Mouse (Mus musculus) brown adipose tissue, adult 24 weeks (tissue): ENCODE measurements around the gene CN725425. TPM values are rescaled to one million over a fixed set of nuclear protein-coding genes. Genes with fewer than 3 reads are reported as not detected.

ENCODE experiments used
- H3K27ac ChIP-seq: fragments of 200-500 bp; replicated peaks from 2 replicates; pipeline ENCODE4 v1.5.1; 2012; ENCODE audit warnings: low read depth, mild to moderate bottlenecking, low read length
- H3K4me1 ChIP-seq: fragments of 200-500 bp; 2 replicates; pipeline ENCODE4 v1.6.1; 2012; ENCODE audit warnings: low read length, mixed read lengths; ENCODE audit not compliant: control insufficient read depth, insufficient read depth, insufficient read length
- H3K4me3 ChIP-seq: fragments of 200-500 bp; 2 replicates; pipeline ENCODE4 v1.5.1; 2012; ENCODE audit warnings: low read depth, mild to moderate bottlenecking, low read length, moderate library complexity; ENCODE audit not compliant: insufficient read depth
- polyA plus RNA-seq: library from polyadenylated mRNA; stranded (reverse); fragments of >200 nt; gene quantifications from 2 replicates; pipeline ENCODE4 v1.2.4, GENCODE M21; 2012; ENCODE audit not compliant: missing spikeins, insufficient read depth, insufficient read length

The CN725425 gene
- polyA plus RNA-seq, result not detected in 2 replicates

DNA sequence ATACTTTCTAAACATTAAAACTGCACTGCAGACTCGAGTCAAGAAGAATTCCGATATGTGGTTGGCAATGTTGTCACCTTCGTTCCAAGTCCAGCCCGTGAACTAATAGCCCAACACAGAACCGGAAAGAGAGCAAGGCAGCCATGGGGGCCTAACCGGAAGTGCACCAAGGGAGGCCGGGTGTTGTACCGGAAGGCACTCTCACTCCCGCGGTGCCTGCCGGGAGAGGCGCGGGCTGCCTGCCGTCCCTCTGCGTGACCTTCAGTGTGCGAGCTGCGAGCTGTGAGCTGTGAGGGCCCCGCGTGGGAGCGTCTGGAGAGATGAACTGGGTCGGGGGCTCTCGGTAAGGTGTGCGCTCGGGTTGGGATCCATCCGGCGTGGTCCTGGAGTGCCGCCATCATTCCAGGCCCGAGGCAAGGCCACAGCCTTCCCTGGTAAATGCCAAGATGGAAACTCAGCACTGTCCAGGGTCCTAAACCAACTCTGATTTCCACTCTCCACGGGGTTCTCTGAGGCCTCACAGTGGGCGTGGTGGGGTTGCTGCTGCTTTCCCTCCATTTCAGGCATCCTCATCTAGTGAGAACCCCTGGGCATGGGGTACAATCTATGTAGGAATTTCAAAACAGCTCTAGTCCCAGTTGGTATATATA, at the start of gene CN725425:
CN725425 (plus strand) TSS at position 239 of the 650 bp plus-strand sequence.
- no peak within 1 kb of the TSS for H3K27ac ChIP-seq
- no peak within 1 kb of the TSS for H3K4me3 ChIP-seq
- H3K4me1 ChIP-seq, result no peaks in the 10 kb centered on the region

DNA sequence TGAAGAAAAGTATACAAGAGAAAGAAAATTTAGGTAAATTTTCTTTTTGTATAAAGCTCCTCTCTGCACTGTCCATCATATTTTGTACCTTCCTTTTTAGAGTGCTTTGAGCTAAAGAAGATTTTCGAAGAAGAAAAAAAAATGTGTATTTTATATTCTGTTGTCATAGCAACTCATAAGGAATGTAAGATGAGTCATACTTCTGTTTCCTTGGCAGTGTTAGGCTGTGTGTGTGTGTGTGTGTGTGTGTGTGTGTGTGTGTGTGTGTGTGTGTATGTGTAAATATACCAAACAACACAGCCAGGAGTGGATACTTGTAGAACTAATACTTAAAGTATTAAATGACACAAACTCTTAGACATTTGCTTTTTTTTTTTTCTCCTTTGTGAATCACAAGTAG, 46.7 kb upstream of the CN725425 start:
- H3K4me3 ChIP-seq, result no peak overlapping the region
- H3K27ac ChIP-seq, result no peak overlapping the region
- no peaks in the 10 kb centered on the region for H3K4me1 ChIP-seq

DNA sequence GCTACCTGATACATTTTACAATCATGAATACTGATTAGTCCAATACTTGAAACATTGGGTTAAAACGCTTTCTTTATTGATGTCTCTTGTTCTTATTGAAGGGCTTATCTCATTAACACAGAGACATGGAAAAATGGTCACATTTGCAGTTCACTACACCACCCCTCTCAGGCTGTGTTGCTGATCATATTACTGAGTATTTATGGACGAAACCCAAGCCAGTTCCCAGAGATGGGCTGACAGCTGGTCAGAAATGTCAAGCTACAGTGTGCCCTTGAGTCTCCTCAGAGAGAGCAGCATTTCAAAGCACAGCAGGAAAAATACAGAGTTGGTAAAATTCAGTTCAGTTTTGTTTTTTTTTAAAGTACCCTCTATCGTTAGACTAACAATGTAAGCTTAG, 46.0 kb upstream of the CN725425 start:
- Histone ChIP-seq H3K4me1 (no peaks in the 10 kb centered on the region), H3K4me3 (no peak overlapping the region), H3K27ac (no peak overlapping the region)

DNA sequence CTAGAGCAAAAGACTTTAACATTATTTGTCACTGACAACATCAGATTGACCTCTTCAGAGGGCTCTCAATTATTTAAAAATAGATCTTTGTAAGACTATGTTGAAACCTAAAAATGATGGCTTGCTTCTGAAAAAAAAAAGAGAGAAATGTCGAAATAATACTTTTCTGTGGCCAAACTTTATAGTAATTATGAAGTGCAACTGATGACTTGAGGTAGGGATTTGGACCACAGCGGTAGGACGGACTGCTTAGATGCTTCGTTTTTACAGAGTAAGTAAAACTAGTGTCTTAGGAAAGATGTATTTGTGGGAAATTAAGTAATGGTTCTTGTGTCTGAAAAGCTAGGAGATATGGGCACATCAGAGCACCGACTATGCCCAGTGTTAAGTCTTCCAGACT, 38.1 kb upstream of the CN725425 start:
- Histone ChIP-seq H3K27ac (no peak overlapping the region), H3K4me1 (peaks cover 3% of the 10 kb centered on the region; the same call in 1 of the 2 replicates), H3K4me3 (no peak overlapping the region)

GRCm38 (mm10) chr15:91163454-91163853, 35.8 kb upstream of the CN725425 start:
- Histone ChIP-seq H3K4me1 (peaks cover 3% of the 10 kb centered on the region; the same call in 1 of the 2 replicates), H3K27ac (peak overlapping the region; percentile 27; the same call in 1 of the 2 replicates), H3K4me3 (no peak overlapping the region)

DNA sequence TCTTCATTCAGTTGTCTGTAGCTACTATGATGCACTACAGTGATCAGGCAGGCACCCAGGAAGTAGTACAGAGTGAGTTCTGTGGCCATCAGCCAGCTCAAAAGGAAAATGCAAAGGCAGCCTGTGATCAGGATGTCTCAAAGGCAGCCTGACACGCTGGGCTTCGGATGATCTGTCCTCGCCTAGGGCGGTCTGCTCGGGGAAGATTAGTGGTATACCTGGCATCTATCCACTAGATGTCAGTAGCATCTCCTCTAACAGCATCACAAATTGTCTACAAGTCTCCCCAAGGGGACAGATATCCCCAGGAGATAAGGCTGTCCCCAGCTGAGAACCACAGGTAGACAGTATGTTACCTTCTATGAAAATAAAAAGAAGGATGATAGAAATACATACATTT, 34.3 kb upstream of the CN725425 start:
- Histone ChIP-seq H3K4me1 (peaks cover 3% of the 10 kb centered on the region; the same call in 1 of the 2 replicates), H3K4me3 (no peak overlapping the region), H3K27ac (no peak overlapping the region)

- H3K4me1 ChIP-seq, result peaks cover 11% of the 10 kb centered on the region
- H3K4me3 ChIP-seq, result no peak overlapping the region
- no peak overlapping the region; the same call in 1 of the 2 replicates for H3K27ac ChIP-seq
Observed at GRCm38 (mm10) chr15:91167850-91168562, 31.3 kb upstream of the CN725425 start.

- Histone ChIP-seq H3K4me3 (no peak overlapping the region), H3K4me1 (peaks cover 11% of the 10 kb centered on the region), H3K27ac (peak overlapping the region; percentile 95)
Observed at GRCm38 (mm10) chr15:91170602-91171328, 28.5 kb upstream of the CN725425 start.

DNA sequence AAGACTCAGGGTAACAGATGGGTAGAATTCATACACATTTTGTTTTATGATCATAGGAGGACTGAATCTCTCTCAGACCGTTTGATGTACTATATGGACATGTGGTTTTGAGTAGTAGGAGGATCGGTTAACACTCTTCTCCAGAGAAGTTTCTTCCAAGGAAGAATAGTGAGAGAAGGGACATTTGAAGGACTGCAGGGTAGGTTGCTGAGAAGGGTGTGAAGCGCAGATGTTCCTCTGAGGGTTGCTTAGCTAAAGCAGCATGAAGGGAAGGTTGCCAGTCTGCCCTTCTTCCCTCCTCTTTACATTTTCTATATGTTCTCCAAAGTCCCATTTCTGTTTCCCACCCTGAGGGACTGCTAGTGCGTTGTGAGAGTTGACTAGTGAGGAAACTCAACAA, 28.0 kb upstream of the CN725425 start:
- peaks cover 11% of the 10 kb centered on the region for H3K4me1 ChIP-seq
- peak overlapping the region; percentile 95 for H3K27ac ChIP-seq
- H3K4me3 ChIP-seq, result no peak overlapping the region

DNA sequence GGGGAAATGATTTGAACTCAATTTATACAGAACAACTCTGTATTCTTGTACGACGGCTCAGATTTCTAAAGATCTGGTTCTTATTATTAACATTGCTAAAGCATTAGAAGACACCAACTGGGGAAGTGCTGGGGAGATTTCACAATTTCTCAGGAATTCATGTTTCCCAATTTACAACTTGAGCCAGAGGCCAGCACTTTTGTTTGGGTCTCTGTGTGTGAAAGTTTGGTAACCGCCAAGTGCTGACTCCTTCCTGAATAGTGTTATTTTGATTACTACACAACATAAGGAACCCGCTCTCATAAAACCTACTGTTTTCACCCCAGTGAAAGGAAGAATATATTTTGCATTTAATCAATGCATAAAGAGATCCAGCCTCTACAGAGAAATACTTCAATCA, 27.1 kb upstream of the CN725425 start:
- Histone ChIP-seq H3K4me3 (no peak overlapping the region), H3K27ac (peak overlapping the region; percentile 95), H3K4me1 (peaks cover 11% of the 10 kb centered on the region)

DNA sequence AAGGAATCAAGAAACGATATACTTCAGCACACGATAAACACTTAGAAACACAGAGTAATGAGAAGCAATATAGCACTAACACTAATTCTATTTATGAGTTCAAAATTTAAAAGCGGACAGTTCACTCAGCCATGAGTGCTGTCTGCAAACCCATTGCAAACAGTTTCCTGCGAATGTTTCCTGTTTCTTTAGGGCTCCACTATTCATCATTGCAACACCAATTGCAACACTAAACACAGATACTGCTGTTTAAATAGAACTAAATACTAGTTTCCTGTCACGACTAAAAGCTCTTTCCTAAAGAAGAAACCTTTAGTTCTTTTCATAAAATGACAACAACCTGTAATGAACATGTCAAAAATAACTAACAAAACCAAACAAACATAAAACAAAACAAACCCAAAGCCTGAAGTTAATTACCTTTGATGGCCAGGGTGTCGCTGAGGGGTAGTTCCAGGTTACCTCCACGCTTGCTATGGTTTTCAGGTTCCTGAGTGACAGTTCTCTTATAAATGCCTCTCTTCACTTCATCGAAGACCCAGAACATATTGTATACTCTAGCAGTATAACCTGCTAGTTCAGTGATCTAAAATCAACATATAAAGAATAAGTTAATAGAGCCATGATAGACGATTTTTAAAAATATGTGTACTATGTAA, 20.5 kb upstream of the CN725425 start:
- H3K27ac ChIP-seq, result peak overlapping the region; percentile 90
- peaks cover 3% of the 10 kb centered on the region; the same call in 1 of the 2 replicates for H3K4me1 ChIP-seq
- H3K4me3 ChIP-seq, result no peak overlapping the region

DNA sequence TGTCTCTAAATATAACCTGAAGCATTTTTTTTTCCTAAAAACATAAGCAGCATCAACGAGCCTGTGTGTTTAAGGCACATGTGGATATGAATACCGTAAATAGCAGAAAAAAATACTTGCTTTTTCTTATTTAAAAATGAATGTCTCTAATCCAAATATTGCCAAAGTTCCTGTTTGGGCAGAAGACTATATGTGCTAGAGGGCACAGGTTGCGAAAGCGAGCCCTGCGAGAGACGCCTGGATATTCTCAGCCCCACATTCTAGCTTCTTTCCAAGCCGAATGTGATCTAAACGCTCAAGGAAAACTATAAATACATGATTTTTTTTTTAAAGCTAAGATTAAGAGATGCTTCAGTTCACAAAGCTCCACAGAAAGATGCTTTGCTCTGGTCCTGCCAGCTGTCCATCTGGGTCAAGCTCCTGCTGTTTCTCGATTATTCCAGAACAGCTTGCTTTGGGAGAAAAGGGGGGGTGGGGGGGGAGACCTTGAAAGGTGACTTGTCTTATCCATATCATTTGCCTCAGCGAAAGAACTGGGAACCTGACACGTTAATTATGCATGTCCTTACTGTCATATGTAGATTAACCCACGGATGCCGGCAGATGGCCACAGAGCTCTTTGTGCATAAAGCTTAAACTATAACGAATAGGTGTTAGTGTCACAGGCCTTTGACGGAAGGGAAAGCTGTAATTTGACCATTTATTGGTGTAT, 19.2 kb upstream of the CN725425 start:
- H3K4me3 ChIP-seq, result no peak overlapping the region
- peak overlapping the region; percentile 92 for H3K27ac ChIP-seq
- H3K4me1 ChIP-seq, result peaks cover 3% of the 10 kb centered on the region; the same call in 1 of the 2 replicates

DNA sequence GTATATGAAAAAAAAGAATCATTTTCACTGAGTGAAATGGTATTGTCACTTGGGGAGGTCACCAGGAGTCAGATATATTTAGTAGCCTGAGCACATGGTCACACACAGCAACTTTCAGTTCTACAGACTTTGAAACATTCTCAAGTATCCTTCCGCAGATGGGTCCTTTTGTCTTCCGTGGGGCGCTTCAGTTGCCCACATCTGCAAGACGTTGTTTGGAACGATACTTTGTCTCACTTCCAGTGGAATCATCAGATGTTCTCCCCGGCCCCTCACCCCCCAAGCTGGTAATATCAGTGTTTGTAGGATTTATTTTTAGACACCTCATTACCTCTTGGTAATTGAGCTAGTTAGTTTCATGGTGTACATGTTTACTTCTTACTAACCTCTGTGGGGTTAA, 12.9 kb upstream of the CN725425 start:
- Histone ChIP-seq H3K27ac (peak overlapping the region; percentile 77), H3K4me3 (0 out of 2 replicates have a peak overlapping the region, but pooled peaks have one; percentile 10), H3K4me1 (peaks cover 2% of the 10 kb centered on the region; the same call in 1 of the 2 replicates)

DNA sequence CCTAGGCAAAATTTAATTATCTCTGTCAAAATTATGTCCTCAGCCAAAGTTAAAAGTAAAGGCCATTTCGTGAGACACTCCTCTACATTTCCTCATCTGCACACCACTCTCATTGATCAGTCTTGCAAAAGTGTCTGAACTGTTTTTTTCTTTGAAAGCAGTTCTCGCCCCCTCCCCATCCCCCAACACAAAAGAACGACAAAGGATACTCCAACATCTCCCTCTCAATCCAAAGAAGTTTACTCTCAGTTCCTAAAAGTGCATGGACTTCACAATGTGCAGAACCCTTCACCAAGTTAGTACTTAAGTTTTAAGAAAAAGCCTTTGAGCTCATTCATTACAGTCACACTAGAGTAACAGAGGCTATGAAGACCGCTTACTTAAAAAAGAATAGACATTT, 9.3 kb upstream of the CN725425 start:
- Histone ChIP-seq H3K27ac (peak overlapping the region; percentile 64), H3K4me1 (peaks cover 2% of the 10 kb centered on the region; the same call in 1 of the 2 replicates), H3K4me3 (peak overlapping the region; percentile 69)
